Mouse (Mus musculus): ENCODE measurements around the gene Nr2e3.

Gene Nr2e3

DNA sequence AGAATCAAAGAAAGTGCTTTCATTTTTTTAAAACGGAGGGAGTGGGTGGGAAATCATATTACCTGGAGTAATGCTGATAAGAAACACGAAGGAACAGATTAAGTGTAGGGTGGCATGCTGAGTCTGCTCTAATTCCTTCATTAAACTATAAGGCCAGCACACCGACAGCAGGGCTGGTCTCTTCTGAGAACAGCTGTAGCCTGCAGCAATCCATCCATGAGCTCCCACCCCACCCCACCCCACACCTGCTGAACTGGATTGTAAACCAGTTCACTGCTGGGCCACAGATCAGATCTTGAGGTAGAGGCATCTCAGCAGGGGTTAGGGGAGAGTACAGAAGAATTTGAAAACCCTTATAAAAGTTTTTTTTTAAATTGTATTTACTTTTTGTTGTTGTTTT lies 5.3 kb downstream of the Nr2e3 start:
- TF ChIP-seq GATA4 (IDR thresholded peaks at IDR 0.05; ENCODE audit: insufficient replicate concordance, low read length): no peak

DNA sequence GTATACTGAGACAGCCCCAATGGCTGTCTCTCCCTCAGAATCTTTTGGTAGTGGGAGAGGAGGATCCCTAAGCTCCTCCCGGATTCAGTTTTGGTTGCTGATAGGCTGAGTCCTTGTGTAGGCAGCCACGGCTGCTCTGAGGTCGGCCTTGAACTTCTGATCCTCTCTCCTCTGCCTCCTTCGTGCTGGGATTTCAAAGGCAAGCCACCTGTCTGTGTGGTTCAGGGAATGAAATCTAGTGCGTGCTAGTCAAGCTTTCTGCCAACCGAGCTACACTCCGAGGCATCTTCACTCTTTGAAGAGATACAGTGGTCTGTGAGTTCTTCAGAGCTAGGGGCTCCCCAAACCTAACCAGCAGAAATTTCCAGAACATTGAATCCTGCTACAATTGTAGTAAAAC lies 6.9 kb downstream of the Nr2e3 start:
- no peak for TF ChIP-seq GATA4 (IDR thresholded peaks at IDR 0.05; ENCODE audit: insufficient replicate concordance, low read length)

DNA sequence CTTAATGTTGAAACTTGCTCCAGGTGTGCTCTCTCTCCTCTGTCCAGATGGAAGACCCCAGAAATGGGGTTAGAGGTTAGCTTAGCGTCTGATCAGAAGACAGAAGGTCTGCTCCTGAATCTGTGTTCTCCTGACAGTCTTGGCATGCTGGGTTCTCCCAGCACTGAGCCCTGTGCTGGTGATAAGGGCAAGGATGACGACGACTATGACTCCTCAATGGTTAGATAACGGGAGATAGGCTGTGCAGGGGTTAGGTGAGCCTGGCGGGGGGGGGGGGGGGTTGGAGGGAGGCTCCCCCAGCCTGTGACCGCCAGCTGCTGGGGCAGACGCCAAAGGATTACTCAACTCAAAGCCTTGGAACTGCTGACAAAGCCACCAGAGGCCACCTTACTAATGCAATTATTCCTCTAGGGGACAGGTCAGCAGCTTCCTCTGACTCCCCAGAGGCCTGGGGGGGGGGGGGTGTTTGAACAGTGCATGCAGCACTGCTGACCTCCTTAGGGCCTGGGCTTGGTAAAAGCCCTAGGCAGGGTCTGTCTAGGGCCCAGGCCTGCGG lies 7.9 kb downstream of the Nr2e3 start:
- TF ChIP-seq GATA4 (IDR thresholded peaks at IDR 0.05; ENCODE audit: insufficient replicate concordance, low read length): no peak

DNA sequence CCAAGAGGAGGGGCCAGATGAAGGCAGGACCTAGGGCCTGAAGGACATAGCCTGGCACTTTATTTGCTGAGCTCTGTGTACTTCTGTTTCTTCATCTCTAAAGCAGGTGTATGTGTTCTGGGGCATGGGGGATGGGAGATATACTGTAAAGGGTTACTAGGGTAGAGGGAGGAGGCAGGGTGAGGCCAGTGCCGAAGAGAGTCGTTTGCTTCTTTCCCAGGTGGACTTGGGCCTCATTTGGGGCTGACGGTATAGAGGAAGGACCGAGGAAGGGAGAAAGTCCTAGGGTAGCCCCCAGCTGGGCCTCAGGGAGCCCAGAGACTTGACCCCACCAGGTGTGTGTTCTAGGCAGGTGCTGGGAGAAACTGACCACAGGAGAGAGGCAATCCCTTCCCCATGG lies 8.5 kb downstream of the Nr2e3 start:
- no peak for TF ChIP-seq GATA4 (IDR thresholded peaks at IDR 0.05; ENCODE audit: insufficient replicate concordance, low read length)

DNA sequence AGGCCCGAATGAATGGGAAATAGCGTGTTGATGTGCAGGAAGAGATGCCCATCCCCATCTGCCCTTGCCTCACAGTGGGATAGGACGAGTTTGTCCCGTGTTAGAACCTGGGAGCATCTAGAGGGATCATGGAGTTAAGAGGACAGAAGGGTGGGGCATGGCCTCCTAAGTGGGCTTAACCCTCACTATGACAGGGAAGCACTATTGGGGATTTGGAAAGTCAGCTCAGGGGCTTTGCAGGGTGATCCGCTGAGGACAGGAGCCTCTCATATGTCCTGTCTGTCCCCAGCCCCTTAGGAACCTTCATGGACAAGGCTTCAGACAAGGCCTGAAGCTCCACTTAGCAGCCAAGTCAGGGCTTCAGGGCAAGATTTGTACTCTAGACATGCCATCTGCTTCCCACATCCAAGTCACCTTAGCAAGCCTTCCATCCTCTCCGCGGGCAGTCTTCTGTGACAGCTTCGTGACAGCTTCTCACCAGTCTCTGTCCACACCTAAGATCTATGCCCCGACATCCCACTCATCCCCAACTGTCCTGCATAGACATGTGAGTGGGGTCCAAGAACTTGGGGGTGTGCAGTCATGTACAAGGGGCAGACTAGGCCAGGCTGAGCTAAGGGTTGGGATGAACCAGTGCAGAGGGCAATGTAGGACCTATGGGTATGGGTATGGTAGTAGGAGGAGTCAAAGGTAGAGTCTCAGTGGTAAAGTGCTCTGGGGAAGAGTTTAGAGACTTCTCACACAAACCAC lies 9.3 kb downstream of the Nr2e3 start:
- TF ChIP-seq GATA4 (IDR thresholded peaks at IDR 0.05; ENCODE audit: insufficient replicate concordance, low read length): no peak

DNA sequence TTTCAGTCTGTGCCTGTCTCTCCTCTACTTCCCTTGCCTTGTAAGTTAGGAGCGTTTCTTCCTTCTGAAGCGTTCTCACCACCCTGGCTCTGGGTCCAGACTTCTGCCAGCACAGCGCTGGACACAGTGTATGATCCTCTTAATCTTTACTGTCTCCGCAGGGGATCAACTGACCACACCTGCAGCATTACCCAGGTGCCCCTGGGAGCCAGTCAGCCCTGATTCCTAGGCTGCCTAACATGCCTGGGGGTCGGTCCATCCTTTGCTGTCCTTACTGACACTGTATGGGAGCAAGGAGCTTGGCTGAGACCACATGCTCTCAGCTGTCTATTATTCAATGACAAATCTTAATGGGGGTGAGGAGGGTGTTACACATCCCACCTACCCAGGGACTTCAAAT lies 10.5 kb downstream of the Nr2e3 start:
- no peak for TF ChIP-seq GATA4 (IDR thresholded peaks at IDR 0.05; ENCODE audit: insufficient replicate concordance, low read length)

DNA sequence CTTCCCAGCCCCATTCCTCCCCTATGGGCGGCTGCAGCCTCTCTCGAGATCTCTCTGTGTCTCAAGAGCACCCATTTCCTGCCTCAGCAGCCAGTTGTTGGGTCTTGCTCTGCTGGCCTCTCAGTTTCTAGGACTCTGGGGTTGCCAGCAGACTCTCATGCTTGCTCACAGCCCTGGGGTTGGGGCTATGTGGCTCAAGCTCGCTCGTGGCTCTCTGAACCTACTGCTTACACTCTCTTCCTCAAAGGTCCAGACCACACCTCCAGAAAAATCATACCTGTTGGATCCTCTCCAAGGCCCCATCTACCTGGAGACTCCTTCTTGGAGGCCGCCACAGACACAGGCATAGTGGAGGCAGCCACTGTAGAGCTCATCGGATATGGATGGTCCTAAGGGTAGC lies 10.9 kb downstream of the Nr2e3 start:
- no peak for TF ChIP-seq GATA4 (IDR thresholded peaks at IDR 0.05; ENCODE audit: insufficient replicate concordance, low read length)

DNA sequence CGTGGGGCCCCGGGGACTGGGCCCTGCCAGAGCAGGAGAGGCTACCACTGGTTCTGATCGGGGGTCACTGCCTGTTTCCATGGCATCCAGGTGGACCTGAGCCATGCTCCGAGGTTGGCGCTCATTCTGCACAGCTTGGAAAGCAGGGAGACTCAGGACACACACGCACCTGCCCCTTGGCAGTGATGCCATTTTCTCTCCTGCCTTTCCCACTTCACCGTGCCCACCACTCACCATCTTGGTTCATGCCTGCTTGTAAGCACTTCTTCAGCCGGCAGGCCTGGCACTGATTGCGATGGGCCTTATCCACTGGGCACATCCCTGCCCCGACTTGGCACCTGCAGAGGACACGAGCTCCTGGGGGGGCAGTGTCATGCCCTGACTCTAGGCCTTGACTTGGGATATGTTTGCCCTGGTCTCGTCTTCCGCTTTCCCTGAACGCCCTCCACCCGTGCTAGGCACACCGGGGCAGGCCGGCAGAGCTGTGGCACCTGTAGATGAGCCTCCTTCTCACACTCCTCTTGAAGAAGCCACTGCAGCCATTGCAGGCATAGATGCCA lies 11.7 kb downstream of the Nr2e3 start:
- TF ChIP-seq GATA4 (IDR thresholded peaks at IDR 0.05; ENCODE audit: insufficient replicate concordance, low read length): no peak

DNA sequence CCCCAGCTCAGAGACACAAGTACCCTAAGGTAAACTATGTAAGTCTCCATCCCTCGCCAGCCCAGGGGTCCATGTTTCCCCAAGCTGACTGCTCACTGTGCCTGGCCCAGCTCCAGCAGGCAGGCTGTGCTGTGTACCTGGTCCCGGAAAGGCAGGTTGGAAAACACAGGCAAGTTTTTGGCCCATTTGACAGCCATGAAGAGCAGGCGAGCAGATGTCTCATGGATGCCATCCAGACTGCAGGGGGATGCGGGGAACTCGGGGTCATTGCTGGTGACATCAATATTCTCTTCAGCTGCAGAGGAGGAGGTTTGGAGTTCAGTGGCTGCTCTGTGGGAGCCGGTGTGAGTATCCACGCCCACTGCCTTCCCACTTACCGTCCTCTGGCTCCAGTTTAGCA lies 12.2 kb downstream of the Nr2e3 start:
- TF ChIP-seq GATA4 (IDR thresholded peaks at IDR 0.05; ENCODE audit: insufficient replicate concordance, low read length): no peak

DNA sequence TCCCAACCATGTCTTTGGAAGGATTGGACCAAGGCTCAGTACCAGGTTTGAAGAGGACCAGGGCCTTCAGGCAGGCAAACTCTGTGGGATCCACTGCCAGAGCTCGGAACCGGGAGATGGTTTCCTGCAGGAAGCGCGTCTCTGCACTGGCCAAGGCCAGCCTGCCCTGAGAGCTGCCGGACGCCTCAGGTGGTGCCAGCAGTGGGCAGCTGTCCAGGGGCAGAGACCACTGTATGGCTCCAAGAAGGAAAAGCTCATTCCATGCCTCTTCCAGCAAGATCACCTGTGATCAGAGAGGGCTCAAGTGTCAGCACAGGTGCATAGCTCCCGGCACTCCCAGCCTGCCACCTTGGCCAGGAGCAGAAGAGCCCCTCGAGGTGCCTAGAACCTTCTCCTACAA lies 13.2 kb downstream of the Nr2e3 start:
- TF ChIP-seq GATA4 (IDR thresholded peaks at IDR 0.05; ENCODE audit: insufficient replicate concordance, low read length): no peak

DNA sequence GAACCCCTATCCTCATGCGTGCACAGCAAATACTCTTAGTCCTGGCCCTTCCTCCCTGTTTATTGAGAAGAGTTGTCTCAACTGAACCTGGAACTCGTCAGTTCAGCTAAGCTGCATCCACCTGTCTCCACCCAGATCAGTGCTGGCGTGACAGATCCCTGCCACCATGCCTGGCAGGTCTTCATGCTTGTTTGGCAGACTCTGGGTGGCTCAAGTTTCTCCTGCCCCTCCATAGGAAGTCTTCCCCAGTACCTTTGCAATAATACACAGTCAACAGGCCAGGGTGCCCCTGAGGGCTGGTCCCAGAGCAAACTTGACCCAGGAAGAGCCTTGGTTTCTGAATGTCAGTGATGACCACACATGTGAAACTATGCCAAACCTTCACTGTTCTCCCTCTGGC lies 15.2 kb downstream of the Nr2e3 start:
- no peak for TF ChIP-seq GATA4 (IDR thresholded peaks at IDR 0.05; ENCODE audit: insufficient replicate concordance, low read length)

DNA sequence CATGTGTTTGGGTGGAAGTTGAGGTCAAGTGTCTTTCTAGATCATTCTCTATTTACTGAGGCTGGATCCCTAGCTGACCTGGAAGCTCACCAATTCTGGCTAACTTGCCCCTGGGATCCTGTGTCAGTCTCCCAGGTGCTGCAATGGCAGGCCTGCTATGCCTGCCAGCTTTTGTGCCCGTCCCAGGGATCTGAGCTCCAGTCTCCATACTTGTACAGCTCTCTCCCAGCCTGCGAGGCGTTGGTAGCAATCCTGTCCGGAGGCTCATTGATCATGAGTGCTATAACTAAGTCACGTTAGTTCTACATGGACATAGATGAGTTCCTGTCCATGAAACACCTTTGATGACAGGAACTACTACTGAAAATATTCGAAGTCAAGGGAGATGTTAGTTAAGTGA lies 16.6 kb downstream of the Nr2e3 start:
- no peak for TF ChIP-seq GATA4 (IDR thresholded peaks at IDR 0.05; ENCODE audit: insufficient replicate concordance, low read length)

DNA sequence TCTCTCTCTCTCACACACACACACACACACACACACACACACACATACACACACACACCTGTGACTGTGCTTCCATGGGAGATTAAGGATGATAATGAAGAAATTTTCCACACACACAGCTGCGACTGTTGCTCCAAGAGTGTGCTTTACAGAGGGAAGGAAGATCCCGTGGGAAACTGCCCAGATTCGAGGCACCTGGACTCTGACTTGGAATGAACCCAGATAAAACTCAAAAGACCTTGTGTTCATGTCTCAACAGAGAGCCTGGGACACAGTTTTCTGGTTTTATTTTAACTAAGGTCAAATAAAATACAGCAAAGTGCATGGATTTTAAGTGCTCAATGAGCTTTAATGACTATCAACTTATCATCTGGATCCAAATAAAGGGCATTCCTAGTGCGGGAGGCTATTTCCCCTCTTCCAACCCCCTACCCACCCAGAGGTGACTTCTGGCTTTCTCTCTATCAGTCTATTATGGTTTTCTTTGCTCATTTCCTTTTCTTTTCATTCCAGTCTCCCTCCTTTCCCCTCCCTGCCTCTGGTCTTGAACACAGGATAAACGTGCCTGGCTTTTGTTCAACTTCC lies 17.9 kb downstream of the Nr2e3 start:
- TF ChIP-seq GATA4 (IDR thresholded peaks at IDR 0.05; ENCODE audit: insufficient replicate concordance, low read length): no peak

DNA sequence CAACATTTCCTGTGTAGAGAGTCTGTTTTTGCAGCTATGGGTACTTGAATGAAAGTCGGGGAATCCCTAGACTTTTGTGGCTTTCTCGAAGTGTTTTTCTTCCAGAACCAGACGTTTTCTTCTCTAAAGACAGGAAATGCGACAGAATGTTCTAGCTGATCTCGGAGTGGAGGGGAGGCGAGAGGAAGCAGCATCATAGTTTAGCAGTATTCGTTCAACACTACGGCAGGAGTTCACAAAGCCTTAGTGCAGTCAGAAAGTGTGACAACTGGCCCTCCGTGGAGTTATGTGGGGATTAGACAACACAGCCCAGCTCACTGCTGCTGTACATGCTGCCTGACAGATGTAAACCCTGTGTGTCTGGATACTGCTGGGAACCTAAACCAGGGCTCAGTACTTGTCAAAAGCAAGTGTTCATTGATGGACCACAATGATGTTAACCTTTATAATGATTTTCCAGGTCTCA lies 18.5 kb downstream of the Nr2e3 start:
- TF ChIP-seq GATA4 (IDR thresholded peaks at IDR 0.05; ENCODE audit: insufficient replicate concordance, low read length): no peak

DNA sequence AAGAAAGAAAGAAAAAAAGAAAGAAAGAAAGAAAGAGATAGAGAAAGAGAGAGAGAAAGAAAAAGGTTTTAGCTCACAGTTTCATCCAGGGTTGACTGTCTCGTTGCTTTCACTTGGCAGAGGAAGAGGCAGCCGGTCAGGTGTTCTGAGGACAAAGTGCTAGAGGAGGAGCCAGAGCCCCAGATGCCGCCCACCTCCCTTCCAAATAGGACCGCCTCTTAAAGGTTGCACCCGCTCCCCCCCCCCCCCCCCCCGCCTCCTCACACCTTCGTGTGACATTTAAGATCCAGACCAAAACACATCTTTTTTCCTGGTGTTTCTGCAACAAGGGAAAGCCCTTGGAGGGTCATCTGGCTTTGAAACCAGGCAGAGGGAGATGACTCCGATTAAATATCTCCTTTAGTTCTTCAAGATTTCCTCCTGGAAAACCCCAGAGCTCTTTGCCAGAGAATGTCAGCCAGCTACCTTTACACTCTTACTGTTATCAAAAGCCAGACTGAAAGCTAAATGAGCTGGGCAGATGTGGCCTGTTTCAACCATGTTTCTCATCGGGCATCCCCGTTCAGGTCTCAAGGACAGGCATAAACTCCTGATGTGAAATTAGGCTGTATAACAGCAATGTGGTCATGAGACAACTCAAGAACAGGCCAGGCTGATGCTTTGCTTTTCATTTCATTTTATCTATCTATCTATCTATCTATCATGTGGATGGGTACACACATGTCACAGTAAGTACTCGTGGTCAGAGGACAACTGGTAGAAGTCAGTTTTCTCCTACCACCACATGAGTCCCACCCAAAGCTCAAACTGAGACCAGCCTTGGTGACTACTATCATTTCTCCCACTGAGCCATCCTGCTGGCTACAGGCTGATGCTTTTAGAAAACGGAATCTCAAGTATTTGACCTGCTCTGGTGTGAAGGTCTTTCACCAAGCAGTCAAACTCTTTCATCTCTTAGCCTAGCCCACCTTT lies 19.3 kb downstream of the Nr2e3 start:
- TF ChIP-seq GATA4 (IDR thresholded peaks at IDR 0.05; ENCODE audit: insufficient replicate concordance, low read length): no peak
